Mouse (Mus musculus) cerebellum, adult 9-11 months (tissue): ENCODE results near the gene Piezo1.

Source experiments
- DNase-seq: peaks from one replicate; pipeline ENCODE4 v3.0.0; 2022

The Piezo1 gene

GRCm38 (mm10) chr8:122569996-122570395 lies 18.9 kb upstream of the Piezo1 start:
- DNase-seq, result peak; percentile 58

- DNase-seq, result no peak
These were observed 18.2 kb upstream of the Piezo1 start for GRCm38 (mm10) chr8:122569329-122569728.

- peak; percentile 71 for DNase-seq
These were observed 17.8 kb upstream of the Piezo1 start for GRCm38 (mm10) chr8:122568881-122569309.

DNA sequence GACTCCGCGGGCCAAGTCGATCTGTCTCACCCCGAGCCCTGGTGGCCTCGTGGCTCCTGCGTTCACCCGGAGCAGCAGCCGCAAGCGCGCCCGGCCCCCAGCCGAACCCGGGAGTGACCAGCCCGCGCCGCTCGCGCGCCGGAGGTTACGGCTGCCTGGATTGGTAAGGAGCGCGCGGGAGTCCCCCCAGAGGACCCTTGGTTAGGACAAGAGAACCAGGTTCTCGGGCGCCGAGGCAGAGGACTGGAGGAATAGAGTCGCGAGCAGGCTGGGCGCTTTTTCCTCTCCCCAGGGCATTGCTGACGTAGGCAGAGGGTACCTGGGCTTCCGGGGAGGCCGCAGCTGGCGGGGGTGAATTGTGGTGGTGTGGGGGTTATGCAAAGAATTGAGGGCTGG lies 17.0 kb upstream of the Piezo1 start:
- DNase-seq, result peak; percentile 72

GRCm38 (mm10) chr8:122567361-122568108 lies 16.4 kb upstream of the Piezo1 start, which contains the start of gene Cdt1:
Gene Cdt1, plus strand, starts transcription at chr8:122568015.
- peak; percentile 96 for DNase-seq

- peak; percentile 70 for DNase-seq
These were observed 15.6 kb upstream of the Piezo1 start for GRCm38 (mm10) chr8:122566766-122567165.

DNA sequence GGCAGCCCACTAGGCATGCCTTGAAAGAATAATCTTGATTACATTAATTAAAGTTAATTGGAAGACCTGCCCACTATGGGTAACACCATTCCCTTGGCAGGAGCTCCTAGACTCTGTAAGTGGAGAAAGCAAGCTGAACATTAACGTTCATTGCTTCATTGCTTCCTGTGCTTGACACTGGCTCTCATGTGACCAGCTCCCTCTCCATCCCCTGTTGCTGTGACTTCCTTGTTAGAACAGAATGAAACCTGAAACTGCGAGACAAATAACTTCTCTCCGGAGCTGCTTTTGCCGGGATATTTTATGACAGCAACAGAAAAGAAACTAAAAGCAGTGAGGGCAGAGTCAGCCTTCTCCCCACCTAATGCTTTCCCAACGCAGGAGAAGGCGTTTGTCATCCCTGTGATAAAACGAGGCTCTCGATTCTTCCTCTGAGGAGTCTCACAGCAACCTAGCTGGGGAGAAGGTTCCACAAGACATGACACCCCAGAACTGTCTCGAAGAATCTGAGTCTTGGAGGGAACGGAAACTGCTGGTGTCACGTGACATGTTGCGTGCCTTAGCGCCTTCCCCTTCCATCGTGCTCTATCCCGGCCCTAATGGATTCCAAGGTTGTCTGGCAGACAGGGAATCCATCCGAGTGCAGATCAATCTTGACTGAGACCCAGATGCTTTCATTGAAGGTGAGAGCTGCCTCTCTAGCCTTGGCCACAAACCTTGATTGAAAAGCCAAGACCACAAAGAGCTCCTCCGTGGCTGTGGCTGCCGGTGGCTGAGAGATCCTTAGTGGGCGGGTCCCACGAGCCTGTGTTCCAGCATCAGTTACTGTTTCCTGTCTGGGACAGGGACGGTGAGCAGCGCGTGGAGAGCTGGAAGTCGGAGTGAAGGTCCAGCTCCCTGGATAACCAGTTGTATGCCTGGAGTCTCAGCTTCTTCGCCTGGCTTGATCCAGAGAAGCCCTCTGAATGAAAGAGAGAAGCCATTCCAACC lies 13.5 kb upstream of the Piezo1 start:
- DNase-seq, result no peak

DNA sequence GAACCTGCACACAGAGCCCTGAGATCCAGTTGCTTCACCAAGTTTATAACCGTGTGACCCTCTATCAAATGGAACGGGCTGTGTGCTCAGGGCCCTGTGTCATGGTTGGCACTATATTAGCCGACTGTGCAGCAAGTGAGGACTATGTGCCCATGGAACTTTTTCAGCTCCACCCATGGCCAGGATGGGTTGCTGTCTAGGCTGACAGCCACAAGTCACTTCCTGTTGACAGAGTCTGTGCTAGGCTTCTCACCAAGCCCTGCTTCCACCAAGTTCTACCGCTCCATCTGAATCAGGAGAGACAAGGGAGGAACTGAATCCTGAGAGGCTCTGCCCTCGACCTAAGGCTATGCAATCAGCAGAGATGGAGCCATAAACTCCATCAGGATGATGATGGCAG lies 10.1 kb upstream of the Piezo1 start:
- DNase-seq, result no peak

DNA sequence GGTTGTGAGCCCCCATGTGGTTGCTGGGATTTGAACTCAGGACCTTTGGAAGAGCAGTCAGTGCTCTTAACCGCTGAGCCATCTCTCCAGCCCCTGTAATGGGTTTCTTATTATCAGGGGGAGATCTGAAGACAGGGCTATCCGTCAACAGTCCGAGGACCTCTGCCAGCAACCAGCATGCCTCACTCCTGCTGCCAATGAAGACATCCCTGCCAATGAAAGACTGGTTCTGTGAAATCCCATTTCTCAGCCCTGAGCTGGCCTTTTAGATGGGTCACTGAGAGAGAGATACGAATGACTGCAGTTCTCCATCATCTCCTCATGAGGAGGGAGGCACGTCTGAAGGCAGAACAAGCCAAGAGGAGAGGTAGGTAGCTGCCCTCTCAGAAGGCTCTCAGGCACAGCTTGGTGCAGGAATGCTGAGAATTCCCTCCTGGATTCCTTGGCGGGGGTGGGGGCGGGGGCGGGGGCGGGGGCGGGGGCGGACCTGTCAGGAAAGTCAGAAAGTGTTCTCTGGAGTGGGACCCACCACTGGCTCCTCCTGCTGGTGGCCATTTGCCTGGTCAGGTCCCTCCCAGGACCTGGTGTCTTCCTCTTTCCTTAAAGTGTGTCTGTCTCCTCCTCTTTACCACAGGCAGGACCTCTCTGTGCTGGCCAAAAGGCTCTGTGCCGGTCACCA lies 7.7 kb upstream of the Piezo1 start:
- DNase-seq, result peak; percentile 47

DNA sequence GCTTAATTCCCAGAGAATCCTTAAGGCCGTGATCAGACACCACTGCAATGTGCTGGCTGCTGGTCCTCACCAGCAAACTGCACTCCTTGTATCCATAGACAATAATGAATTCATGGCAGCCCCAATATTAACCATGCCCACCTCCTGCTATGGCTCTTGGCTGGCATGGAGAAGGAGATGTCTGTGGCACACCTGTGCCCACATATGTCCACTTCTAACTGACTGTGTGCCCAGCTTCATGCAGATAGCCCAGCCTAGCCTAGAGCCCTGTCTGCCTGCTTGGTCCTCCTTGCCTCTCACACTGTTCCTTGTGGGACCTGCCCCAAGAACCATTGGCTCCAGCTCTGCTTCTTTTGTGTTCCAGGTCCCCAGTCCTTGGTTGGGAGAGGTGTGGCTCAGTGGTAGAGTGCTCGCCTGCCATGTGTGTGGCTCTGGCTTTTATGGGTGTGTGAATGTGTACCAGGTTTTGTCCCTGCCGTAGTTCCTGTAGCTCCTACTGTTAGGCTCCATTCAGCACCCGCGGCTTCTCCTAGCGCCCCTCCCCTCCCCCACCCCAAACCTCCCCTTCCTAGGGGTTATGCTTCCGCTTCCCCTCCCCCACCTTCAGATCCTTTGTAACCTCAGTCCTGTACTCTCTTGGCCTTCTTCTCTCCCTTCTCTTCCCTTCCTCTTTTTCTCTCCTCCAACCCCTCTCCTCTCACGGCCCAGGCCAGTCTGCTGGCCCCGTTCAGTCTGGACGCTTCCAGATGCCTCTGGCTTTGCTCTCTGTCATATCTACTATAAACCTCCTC lies 6.3 kb upstream of the Piezo1 start:
- DNase-seq, result peak; percentile 71

- DNase-seq, result no peak
These were observed 5.2 kb upstream of the Piezo1 start for GRCm38 (mm10) chr8:122556030-122557009.

- peak; percentile 70 for DNase-seq
These were observed 3.7 kb upstream of the Piezo1 start for GRCm38 (mm10) chr8:122554786-122555185.

GRCm38 (mm10) chr8:122550995-122551264 lies 199 bp downstream of the Piezo1 start:
- no peak for DNase-seq

DNA sequence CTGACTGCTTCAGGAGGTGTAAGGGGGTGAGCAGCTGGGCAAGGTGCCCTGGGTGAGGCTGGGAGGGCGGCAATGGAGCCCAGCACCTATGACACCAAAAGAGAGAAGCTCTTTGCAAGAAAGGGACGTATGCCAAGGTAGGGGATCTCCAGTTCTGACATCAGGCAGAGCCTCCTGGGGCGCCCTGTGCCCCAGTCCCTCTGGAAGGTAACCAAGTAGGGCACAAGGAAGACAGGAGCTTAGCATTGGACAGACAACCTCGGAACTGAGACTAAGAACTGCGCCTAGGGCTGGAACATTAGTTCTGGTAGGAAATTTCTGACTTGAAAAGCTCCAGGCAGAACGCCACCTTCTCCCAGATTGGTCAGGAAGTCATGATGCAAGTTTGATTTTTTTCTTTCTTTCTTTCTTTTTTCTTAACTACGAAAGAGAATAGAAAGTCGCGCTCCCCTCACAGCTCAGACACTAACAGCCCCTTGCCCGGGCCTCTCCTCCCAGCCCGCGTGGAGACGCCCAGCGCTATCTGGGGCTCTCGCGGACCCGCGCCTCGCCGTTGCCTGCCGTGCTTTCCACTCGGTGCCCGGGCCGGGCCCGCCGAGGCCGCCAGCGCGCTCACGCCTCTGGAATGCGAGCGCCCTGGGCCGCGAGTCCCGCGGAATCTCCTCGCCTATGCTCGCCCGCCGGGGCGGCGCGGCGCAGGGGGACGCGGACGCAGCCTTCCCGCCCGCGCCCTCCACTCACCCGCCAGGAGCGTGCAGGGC lies 715 bp downstream of the Piezo1 start:
- DNase-seq, result no peak

- DNase-seq, result no peak
These were observed 2.2 kb downstream of the Piezo1 start for GRCm38 (mm10) chr8:122548891-122549439.

- no peak for DNase-seq
These were observed 2.8 kb downstream of the Piezo1 start for GRCm38 (mm10) chr8:122548331-122548730.

- DNase-seq, result no peak
These were observed 3.3 kb downstream of the Piezo1 start for GRCm38 (mm10) chr8:122547815-122548214.

DNA sequence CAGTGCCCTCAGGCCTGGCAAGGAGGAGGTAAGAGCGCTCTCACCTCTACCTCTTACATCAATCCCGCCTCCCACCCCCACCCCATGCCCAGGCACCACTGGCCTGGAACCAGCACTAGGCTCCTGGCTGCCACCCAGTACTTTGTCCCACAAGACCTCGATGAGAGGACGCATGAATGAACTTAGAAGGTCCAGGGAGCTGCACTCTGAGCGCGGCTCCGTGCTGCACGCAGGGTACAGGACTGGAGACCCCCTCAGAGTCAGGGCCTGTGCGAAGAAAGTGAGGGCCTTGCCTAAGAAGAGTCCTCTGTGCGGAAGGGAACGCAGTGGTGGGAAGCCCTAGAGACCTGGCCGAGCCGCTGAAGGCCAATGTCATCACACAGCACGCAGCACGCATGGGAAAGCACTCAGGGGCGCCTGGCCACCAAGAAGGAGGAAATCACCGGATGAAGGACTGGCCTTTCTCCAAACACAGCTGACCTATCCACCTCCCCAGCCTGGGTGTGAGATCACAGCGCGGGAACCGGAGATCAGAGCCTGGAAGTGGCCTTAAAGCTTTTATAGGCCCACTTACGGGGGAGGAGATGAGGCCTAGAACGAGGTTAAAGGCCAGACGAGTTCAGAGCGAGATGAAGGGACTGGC lies 4.2 kb downstream of the Piezo1 start:
- DNase-seq, result no peak

DNA sequence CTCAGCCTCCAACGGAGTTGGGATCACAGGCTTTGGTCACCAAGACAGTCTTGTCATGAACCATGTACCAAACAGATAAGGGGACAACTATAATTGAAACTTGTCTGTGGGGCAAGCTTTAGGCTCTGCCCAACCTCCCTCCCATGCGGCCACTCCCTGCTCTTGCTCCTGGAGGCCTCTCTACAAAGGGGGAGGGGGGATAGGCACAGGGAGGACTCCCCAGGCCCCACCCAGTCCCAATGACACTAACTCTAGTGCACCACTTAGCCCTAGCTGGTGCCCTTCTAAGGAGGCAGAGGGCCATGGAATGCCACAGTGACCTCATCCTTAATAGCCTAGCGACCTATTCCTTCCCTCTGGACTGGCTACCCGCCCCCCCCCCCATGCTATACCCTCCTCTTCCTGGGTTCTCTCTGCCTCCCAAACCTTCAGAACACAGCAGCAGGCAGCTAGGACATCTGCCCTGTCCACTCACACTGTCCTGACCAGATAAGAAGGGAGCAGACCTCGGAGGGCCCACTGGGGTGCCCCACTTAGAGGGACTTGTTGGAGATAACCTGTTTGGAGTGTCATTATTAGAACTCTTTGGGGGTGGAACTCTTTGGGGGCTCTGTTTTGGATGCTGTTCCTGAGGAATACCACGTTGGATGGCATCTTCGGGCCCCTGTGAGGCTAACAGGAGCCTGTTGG lies 4.9 kb downstream of the Piezo1 start:
- DNase-seq, result no peak
